Mouse (Mus musculus): ENCODE results near the gene Prkci.

- TF ChIP-seq CTCF (IDR thresholded peaks at IDR 0.05; ENCODE audit: insufficient read depth, low read length) (no peak), POLR2A (IDR thresholded peaks at IDR 0.05; ENCODE audit: borderline replicate concordance, extremely low read depth, low read depth, low read length) (no peak)
Measured at GRCm38 (mm10) chr3:31089956-31090355, 94.4 kb downstream of the Prkci start.
